Mouse (Mus musculus): ENCODE results near the gene Gm49336.

DNA sequence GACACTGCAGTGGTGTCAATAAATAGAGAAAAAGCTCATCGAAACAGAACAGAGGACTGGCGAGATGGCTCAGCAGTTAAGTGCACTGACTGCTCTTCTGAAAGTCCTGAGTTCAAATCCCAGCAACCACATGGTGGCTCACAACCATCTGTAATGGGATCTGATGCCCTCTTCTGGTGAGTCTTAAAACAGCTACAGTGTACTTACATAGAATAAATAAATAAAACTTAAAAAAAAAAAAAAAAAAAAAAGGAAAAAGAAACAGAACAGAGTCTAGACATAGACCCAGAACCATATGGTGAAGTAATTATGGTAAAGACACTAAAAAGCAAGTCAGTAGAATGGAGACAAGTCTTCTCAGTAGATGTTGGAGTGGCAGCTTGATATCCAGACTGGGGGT, 70.0 kb downstream of the Gm49336 start:
- TF ChIP-seq ZC3H11A (IDR thresholded peaks at IDR 0.05; ENCODE audit: borderline replicate concordance, low read depth, low read length) (no peak), HCFC1 (IDR thresholded peaks at IDR 0.05; ENCODE audit: borderline replicate concordance, insufficient read depth, low read length) (no peak)

Data from ES-E14 (cell line).